Mouse (Mus musculus) left cerebral cortex, postnatal 36 days (tissue): ENCODE data around the gene Htra2. TPM values are rescaled to one million over a fixed set of nuclear protein-coding genes. Genes with fewer than 3 reads are reported as not detected.

Experiments
- DNase-seq, 2 experiments: peaks; one replicate each; pipeline ENCODE4 v3.0.0; 2021 to 2022; ENCODE audit warnings: low spot score in 2 of 2, mixed read lengths in 1 of 2
- intact Hi-C: fragments of 180-260 bp; cut with DNase I; formaldehyde crosslinking; loops from one replicate; pipeline ENCODE4 v1.15.1; 2025
- total RNA-seq, 2 experiments: library from RNA; stranded (reverse); gene quantifications; 2 replicates each; pipeline ENCODE4 v1.2.3; 2021

Htra2 gene
- 10 to 100 TPM; 41.6 to 48.5 TPM for total RNA-seq

DNA sequence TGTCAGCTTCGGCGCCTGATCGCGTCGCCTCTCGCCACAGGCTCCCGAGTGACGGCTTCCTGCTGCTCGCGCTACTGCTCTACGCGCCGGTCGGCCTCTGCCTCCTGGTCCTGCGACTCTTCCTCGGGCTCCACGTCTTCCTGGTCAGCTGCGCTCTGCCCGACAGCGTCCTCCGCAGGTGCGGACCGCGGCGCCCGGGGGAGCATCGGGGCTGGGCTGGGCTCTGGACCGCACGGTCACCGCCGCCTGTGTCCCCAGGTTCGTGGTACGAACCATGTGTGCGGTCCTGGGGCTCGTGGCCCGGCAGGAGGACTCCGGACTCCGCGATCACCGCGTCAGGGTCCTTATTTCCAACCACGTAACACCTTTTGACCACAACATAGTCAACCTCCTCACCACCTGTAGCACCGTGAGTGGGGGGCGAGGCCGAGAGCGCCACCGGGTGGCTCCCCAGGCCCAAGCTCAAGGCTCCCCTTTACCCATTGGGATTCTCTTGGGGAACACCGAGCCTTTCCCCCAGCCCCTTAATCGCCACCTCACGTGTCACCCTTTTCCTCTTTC, at the start of gene Htra2:
Htra2 (minus strand) TSS at position 403 of the 561 bp plus-strand sequence.
- peak in 1 of 2 experiments; percentile 32 for DNase-seq

DNA sequence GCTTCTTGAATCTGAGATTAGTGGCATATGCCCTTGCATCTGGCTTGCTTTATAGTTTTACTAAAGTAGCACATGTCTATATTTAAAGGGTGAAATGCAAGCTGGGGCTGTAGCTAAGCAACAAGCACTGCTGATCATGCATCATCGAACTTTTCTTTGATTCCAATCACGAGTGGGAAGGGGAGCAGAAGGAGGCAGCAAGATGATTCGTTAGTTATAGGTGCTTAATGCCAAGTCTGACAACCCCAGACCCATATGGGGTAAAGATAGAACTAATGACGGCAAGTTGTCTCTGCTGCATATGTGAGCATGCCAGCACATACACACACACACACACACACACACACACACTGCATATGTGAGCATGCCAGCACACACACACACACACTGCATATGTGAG, 49.1 kb upstream of the Htra2 start:
- DNase-seq: no peak
- intact Hi-C loops: no loop called here

More for the DNA sequence above, at the start of gene Htra2:
- intact Hi-C loops: loop anchor here (1.0 to 2.0 kb wide), 3 partner anchors 23 to 59 kb away; partner anchors contain the start of genes Ccdc142 and Gm42688

DNA sequence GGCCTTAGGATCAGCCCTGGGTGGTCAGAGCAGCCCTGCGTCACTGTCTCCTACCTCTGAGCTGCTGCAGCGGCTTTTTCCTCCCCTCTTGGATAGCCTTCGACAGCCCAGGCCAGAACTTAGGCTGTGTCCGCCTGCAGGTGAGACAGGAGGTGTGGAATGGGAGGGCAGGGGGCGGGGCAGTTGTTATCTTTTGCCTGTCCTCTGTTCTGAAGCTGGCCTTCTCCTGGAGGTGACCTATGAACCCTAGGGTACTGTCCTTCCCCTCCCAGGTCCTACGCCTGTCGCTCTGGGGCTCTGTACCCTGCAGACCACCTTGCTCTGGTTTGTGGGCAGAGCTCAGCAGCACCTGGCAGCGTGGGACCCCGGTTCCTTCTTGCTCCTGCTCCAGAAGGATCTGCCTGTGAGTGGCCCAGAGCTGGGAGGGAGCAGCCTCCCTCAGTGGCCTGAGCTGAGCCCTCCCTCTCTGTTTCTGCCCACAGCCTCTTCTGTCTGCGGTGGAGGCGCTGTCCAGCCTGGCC, 48.1 kb upstream of the Htra2 start:
- DNase-seq: no peak

DNA sequence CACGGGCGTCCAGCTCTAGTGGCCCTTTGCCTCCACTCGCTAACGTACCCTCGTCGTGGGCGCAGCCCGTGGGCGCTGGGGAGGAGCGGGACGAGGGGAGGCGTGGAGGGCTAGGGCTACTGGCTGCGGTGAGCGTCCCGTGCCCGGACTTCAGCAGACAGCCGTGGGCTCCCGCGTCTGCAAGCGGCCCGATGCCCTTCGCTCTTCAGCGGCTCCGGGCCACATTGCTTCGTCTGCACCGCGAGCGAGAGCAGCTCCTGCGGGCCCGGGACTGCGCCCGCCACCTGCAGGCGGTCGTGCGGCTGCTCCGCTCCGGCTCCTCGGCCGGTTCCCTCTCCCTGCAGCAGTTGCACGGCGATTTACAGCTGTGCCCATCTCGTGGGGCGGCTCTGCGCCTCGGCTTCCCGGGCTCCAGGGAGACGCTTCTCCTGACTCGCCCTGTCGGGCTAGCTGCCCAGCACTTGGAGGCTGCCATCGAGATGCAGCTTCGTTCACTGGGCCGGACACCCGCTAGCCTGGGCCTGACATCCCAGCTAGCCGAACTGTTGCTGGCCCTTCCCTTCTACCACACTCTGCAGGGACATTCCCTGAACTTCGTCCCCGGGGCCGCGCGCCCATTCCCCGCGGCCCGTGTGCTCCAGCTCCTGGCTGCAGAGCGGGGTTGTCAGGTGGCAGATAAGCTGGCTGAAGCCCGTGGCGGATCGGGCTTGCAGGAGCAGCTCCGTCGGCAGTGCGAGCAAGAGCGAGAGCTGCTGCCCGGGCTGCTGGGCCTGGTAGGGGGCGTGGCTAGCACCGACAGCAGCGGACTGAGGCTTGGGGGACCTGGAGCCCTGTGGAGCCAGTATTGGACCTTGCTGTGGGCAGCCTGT, 46.8 kb upstream of the Htra2 start:
- peak in 1 of 2 experiments; percentile 67 for DNase-seq
- intact Hi-C loops: loop anchor here (1.0 to 2.0 kb wide), 3 partner anchors 23 to 106 kb away; partner anchors contain the start of genes Aup1 and Htra2

More for the DNA sequence above, 48.1 kb upstream of the Htra2 start:
- intact Hi-C loops: no loop called here

DNA sequence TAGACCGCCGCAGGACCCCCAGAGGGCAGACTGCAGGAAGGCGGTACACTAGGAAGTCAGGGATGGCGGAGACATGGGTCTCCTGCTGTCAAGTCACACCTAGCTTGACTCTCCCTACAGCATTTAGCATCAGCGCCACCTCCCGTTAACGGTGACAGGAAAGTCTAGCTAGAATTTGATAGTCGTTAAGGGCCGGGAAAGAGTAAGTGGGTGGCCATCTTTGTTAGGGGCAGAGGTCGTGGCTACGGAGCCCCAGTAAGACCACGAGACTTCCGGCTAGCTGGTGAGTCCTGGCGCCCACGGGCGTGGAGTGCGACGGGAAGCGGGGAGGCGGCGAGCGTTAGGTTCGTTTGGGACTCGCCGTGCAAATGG, 46.2 kb upstream of the Htra2 start, which contains the start of the genes Ccdc142 and Gm42688:
Ccdc142 (plus strand) TSS at position 286 of the 372 bp plus-strand sequence.
Gm42688 (plus strand) TSS at position 302 of the 372 bp plus-strand sequence.
- peak; percentile 88 for DNase-seq
- intact Hi-C loops: loop anchor here (1.0 to 2.0 kb wide), 3 partner anchors 23 to 105 kb away; partner anchors contain the start of genes Aup1 and Htra2

DNA sequence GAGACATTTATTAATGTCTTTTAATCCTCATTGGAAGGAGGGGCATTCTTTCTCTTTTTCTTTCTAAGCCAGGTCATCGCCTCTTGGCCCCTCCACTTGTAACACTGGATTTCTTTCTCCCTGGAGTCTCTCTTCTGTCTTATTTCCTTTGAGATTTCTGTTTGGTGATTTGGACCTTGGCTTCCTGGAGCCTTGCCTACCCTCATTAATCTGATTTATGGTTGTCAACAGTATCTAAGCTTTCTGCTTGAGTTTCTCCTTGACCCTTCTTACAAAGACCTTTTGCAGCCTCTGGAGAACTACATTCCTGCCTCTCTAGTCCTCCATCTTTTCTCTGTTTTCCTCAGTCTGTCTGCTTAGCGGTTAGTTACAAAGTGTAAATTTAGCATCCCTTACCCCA, 43.3 kb upstream of the Htra2 start:
- DNase-seq: no peak
- intact Hi-C loops: no loop called here

DNA sequence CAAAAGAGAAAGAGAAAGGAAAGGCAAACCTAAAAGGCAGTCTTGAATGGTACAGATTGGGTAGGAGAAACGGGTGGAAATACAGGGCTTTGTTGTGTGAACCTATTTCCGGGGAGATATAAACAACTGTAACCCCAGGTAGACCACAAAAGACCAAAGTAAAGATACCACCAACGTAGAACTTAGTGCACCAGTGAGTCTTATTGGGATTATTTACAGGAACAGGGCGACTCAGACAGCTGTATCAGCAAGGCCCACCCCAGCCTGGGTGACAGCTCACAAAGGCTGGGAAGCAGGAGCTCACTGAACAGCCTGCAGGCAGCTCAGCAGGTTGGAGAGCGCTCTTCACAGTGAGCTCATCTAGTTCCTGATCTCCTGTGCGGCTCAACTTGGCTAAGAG, 40.9 kb upstream of the Htra2 start:
- no peak for DNase-seq

DNA sequence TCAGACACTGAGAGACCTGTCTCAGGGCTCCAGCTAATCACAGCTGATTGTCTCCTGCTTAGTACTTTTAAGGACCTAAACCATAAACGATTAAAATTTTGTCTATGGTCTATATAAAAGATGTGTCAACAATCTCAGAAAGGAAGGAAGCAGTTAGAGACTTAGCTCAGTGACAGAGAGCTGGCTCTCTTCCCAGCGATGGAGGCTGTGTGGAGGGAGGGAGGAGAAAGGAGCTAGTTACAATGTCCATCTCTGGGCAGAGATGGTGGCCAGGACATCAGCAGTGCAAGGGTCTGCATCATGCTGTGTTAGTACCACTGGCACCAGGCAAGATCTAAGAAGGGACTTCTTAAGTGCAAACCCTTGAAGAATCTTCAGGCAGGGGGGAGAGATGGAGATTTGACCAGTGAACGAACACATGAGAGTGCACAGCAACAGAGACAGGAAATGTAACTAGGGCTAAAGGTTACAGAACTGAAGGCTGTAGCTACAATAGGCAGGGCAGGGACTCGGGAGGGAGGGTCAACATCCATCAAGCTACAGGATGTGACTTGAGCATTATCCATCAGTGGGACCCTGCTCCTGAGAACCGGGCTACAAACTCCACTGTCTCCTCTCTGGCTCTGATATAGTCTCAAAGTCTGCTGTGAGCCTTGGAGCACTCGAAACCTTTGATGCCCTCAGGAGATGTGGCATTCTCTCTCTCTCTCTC, 37.5 kb upstream of the Htra2 start:
- DNase-seq: no peak
- intact Hi-C loops: no loop called here

More for the DNA sequence above, 40.9 kb upstream of the Htra2 start:
- intact Hi-C loops: no loop called here

DNA sequence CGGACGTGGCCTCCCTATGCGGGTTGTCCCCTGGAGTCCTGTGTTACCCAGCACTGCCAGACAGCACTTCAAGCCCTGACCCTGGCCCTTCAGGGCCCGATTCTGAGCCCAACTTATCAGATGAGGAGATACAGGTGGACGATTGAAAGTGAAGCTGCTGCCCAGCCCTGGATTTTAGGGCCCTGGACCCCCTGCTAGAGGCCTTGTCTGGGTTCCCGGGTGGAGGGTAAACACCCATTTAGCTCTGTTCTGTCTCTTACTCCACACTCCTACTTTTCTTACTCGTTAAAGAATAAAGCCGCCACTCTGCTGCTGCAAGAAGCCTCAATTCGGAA, 32.8 kb upstream of the Htra2 start:
- no peak for DNase-seq
- intact Hi-C loops: no loop called here

DNA sequence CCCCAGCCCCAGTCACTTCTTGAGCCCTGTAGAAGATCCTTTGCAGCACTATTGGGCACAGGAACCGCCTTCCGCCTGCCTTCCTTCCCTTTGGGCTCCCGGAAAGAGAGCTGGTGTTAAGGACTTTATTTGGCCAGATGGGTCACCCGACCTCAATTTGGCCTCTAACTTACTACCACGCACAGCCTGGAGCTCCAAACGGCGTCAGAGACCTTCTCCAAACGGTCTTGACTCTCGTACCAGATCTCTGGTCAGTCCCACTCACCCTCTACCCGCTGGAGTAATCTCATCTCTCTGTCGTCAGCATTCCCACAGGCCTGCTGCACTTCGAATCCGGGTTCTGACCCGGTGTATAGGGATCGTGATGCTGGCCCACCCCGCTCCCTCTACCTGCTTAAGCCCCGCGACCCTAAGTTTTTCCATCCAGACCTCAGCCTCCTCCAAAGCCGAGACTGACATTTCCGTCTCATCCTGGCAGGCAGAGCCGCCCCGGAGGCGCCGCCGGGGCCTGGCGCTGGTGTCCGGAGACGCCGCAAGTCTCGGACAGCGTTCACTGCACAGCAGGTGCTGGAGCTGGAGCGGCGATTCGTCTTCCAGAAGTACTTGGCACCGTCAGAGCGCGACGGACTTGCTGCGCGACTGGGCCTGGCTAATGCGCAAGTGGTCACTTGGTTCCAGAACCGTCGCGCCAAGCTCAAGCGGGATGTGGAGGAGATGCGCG, 32.3 kb upstream of the Htra2 start:
- DNase-seq: no peak
- intact Hi-C loops: no loop called here

DNA sequence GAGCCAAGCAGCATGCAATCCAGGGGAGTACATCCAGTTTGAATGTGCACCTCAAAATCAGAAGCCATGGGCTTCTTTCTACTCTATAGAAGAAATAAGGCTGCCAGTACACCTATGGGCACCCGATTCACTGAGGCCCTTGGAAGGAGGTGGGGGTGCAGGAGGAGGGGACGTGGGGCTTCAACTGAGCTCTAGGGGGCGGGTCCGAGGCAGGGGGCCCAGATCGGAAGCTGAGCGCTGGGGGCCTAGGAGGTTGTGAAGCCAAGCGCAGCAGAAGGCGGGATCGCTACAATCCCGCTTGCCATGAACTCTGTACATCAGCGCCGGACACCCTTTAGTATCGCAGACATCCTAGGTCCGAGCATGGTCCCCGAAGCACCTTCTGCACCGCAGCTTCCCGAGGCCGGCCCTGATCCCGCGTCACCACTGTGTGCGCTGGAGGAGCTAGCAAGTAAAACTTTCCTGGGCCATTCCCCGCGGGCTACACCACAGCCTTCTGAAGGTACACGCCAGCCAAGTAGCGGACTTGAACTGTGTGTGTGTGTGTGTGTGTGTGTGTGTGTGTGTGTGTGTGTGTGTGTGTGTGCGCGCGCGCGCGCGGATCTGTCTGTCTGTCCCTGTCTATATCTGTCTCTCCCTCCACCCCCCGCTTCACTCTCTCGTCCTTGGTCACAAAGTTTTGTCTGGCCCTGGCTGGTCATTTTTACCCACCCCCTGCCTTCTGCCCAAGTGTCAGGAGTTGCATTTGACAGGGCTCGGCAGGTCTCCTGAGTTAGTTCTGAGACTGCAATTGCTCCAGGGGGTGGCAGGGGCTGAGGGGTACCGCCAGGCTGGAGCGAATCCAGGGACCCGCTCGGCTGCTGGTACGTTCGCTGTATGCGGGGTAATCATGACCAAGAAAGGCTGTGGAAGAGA, 31.3 kb upstream of the Htra2 start, which contains the start of gene Lbx2:
Lbx2 (plus strand) TSS at position 247 of the 915 bp plus-strand sequence.
- DNase-seq: no peak
- intact Hi-C loops: no loop called here

DNA sequence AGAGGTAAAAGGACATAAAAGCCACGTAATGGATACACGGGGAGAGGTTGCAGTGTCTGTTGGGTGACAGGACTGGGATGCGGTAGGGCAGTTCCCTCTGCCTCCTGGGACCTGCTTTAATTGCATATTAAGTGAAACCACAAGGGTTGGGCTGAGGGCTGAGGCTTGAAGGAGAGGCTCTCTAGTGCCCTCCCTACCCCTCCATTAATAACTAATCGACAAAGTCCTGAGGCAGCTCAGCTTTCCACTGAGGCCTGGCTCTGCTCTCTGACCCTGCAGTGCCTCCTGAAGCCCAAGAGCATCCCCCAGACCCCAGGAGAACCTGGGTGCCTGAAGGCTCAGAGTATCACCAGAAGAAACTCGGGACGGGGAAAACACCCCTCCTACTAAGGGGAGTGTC, 29.4 kb upstream of the Htra2 start:
- intact Hi-C loops: no loop called here
- DNase-seq: no peak

DNA sequence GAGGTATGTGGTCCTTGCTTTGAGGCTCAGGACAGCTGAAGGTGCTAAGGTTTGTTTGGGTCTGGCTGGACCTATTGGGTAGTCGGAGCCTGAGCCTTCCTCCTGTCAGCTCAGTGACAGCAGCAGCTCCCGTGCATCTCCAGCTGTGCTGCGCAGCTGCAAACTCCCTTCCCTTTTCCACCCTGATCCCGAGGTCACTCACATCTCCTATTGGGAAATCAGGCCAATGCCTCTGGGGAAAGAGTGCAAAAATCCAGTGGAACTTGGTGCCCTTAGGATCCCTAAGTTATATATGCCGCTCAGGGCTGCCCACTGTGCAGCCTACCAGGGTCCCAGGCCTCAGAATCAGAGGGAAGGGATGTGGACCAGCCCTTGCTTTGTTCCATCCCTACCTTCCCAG, 28.4 kb upstream of the Htra2 start:
- intact Hi-C loops: no loop called here
- no peak for DNase-seq

DNA sequence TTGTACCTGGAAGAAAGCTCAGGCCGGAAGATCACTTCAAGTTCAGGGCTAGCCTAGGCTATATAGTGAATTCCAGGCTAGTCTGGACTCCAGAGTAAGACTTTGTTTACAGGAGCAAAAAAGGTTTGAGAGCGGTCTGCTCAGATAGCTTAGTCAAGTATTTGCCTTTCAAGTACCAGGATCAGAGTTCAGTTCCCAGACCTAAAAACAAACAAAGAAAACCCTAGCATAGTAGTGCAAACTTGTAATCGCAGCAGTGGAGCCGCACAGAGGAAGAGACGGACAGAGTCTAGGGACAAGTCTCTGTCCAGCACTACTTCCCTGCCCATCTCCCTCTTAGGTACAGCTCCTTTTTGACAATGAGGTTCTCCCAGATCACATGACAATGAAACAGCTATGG, 25.1 kb upstream of the Htra2 start:
- no peak for DNase-seq
- intact Hi-C loops: no loop called here

DNA sequence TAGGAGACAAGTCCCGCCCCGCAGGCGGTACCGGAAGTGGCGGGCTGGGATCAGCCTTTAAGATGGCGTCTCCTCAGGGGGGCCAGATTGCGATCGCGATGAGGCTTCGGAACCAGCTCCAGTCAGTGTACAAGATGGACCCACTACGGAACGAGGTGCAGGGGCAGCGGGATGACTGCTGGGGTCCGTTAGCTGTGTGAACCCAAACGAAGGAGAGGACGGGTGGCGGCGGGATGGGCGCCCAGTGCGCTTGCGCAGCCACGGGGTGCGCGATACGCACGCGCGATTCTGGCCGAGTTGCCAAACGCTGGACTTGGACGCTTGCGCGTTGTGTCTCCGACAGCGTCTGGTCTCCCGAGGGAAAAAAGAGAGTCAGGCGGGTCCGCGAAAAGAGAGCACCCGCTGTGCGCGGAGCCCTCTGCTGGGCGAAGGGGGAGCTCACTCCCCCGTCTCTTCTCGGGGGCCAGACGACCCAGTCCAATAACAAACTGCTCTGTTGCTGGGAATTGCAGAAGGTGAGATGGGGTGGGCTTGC, 23.3 kb upstream of the Htra2 start:
- intact Hi-C loops: loop anchor here (1.0 to 10.0 kb wide), 4 partner anchors 22 to 636 kb away; partner anchors contain the start of genes Aup1, Ccdc142, Gm42688 and Vax2
- DNase-seq: peak; percentile 99

DNA sequence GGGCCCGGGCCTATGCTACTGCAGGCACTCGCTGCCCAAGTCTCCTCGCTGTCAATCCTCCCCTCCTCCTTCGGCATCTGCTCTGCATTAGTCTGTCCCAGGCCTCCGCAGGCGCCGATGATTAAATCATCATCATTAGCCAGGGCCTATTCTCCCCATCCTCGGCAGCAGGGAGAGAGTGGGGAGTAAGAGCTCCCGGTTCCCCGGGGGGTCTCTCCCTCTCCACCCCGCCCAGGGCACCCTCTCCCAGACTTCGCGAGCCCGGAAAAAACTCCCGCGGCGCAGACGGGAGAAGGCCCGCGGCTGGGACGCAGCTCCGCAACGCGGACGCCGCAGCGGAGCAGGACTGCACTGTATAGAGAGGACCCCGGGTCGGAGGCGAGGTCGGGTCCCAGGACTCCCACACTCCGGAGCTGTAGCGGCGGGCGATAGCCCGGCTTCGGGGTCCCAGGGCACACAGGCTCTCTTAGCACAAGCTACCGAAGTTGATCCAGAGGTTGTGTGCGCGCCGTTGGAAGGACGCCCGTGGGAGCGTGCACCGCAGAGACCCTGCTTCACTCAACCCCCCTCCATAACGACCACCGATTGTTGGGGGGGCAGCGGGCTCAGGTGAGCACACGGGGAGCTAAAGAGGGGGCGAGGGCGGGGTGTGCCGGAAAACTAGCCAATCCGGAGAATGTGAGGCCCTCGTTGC, 22.7 kb upstream of the Htra2 start, which contains the start of gene Pcgf1:
Pcgf1 (plus strand) TSS at position 240 of the 694 bp plus-strand sequence.
- no peak for DNase-seq
- intact Hi-C loops: loop anchor here (1.0 to 10.0 kb wide), 4 partner anchors 23 to 637 kb away; partner anchors contain the start of genes Aup1, Ccdc142, Gm42688 and Vax2

DNA sequence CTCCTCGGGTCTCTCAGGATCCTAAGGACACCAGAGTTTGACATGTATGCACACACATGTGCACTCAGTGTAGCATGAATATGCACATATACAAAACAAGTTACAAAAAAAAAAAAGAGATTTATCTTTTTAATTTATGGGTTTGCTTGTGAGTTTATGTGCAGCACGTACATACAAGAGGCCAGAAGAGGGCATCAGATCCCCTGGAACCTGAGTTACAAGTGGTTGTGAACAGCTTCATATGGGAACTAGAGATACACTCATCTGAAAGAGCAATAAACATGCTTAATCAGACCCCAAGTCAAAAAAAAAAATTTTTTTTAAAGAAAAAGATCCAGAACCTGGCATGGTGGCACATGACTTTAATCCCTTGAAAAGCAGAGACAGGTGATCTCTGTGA, 19.9 kb upstream of the Htra2 start:
- intact Hi-C loops: loop anchor here (5.0 to 10.0 kb wide), 2 partner anchors 78 to 640 kb away; partner anchors contain the start of gene Vax2
- DNase-seq: no peak
